Mouse (Mus musculus) urinary bladder, adult 18-20 months (tissue): Measurements from ENCODE around the gene Sval2.

ENCODE experiments used
- DNase-seq, 2 experiments: peaks; one replicate each; pipeline ENCODE4 v3.0.0; 2022; ENCODE audit warnings: low spot score in 2 of 2, mixed read lengths in 2 of 2

The Sval2 gene

DNA sequence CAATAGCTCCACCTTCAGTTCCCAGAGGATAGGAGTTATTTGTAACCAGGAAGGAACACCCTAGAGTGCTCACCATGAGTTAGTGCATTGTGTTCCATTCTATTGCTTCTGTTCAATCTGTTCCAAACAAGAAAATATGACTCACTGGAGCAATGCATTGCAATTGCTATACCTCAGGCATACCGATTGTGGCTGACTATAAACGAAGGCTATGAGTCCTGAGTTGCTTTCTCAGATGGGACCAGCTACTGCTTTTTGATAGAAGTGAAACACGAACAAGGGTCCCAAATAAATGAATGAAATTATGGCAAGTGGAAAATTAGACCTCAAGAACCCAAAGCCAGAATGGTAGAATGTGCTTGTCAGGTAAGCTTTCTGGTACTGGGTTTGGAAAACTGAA lies at the start of gene Sval2:
TSS of gene Sval2 (plus strand) at position 301 of the 400 bp plus-strand sequence.
- DNase-seq, result no peak

DNA sequence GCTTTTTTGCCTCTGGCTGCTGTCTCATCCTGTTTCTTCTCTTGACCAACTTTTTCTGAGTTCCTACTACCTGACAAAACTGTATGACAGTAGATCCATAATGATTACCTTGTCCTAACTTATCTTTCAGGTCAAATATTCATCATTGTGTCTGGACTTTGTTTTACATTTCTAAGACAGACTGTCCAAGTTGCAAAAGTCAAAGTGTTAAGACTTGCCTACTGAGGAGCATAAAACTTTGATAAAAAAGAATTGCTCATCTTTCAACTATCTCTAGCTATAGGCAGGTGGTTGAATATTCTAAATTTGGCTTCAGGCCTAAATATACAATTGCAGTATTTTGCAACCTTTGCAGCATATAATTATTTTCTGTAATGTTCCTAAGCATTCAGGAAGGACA lies 28.7 kb upstream of the Sval2 start:
- DNase-seq, result no peak

DNA sequence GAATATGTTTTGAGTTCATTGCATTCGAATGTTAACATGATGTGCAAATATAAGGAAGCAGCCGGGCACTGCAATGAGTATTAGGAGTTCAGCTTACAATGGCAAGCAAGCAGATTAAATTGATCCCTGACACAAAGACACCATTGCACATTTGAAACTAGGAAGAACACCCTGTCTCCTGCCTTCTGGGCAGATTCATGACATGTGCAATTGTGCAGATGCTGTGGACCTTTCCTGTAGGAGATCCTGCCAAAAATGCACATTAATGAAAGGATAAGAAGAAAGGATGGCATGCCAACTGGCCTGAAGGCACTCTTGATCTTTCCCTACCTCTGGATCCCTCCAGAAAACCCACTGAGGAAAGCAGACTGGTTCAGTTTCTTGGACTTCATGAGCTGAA lies 23.3 kb upstream of the Sval2 start:
- DNase-seq, result no peak

DNA sequence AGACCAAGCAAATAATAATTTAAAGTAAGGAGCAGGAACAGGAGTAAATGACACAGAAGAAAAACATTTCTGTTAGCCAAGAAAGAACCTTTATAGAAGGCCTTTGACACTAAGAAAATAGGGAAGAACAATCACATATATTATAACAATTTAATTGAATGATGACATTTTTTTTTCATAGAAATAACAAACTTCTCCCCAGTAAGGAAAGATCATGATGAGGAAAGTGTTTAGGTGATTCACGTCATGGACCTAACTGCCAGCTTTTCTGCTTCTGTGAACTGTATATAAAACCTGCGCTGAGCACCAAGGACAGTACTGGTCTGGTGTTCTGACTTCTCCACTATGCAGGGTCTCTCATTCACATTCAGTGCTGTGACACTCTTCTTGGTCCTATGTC lies 5.6 kb upstream of the Sval2 start, which contains the start of gene Pip:
TSS of gene Pip (plus strand) at position 301 of the 400 bp plus-strand sequence.
- no peak for DNase-seq

DNA sequence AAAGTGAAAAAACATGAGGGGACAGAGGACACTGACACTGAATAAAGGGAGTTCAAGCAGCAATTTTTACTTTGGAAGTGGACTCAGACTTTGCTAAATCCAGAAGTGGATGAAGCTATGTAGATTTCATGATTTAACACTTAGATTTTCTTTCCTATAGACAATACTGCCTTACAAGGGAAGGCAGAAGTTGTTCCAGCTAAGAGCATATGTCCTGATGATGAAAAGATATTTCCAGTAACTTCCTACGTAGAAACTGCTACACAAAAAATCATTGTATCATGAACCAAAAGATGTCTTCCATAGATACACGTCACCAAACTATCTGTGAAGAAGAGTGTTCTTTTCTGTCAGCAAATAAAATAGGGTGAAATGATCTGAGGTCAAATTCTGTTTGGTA lies 11.2 kb downstream of the Sval2 start:
- no peak for DNase-seq

DNA sequence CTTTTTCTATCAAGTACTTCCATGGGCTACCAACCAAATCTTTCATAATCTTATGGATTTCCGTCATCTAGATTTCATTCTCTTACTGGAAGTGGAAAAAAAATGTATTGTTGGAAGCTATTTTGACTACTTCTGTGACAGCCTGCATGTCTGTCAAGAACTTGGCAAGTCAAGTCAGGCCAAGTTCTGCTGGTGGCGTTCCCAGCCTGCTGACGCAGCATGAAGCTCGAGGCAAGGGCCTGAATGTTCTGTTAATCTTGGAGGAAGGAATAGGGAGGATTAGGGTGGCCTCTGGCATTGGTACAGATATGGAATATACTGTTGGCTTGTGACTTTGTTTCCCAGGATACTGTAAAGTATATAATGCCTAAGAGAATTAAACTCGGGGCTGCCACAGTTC lies 58.8 kb downstream of the Sval2 start:
- DNase-seq, result no peak
